Mouse (Mus musculus) Patski (cell line): ENCODE measurements around the gene Snx6. TPM values are rescaled to one million over a fixed set of nuclear protein-coding genes. Genes with fewer than 3 reads are reported as not detected.
A peak's percentile ranks its signal among the peaks of the same experiment; 100 is the strongest.
"Not testable (repeated sequence)": the region's sequence is repeated elsewhere in the genome, so short reads cannot be mapped to it uniquely, and the experiment has no call there.

Experiments used
- ATAC-seq: fragments of 100-300 bp; one replicate; pipeline ENCODE4 v1.8.0; 2021
- CTCF ChIA-PET: fragments of 350-600 bp; sonication (Branson Sonifier 250); formaldehyde crosslinking; loops from one replicate; lab custom pipeline; 2022; ENCODE audit warnings: inconsistent platforms; lab: Charles Lee
- POLR2A ChIA-PET: fragments of 350-600 bp; sonication (Branson Sonifier 250); formaldehyde crosslinking; loops from one replicate; lab custom pipeline; 2022; ENCODE audit warnings: antibody characterized with exemption, inconsistent platforms; lab: Charles Lee
- DNase-seq: peaks from one replicate; pipeline ENCODE4 v3.0.0-alpha.2; 2011; ENCODE audit warnings: low read depth, low spot score
- H3K27me3 ChIP-seq: fragments of 371-371 bp; one replicate; pipeline ENCODE4 v1.5.1; 2021
- CTCF ChIP-seq: fragments of 100-300 bp; IDR thresholded peaks from one replicate; pipeline ENCODE4 v1.5.1; 2021
- in situ Hi-C: fragments of 300-500 bp; cut with MboI; formaldehyde crosslinking; loops from 3 replicates; pipeline ENCODE4 v1.11.1; 2018; ENCODE audit warnings: low pct_unique_long_range_greater_than_20kb, mixed read lengths
- polyA plus RNA-seq: library from polyadenylated mRNA; unstranded; gene quantifications from one replicate; pipeline ENCODE4 v1.2.3, GENCODE M21; 2021

Gene Snx6
- polyA plus RNA-seq, 1 experiment from 2014 or later, result 114 TPM

DNA sequence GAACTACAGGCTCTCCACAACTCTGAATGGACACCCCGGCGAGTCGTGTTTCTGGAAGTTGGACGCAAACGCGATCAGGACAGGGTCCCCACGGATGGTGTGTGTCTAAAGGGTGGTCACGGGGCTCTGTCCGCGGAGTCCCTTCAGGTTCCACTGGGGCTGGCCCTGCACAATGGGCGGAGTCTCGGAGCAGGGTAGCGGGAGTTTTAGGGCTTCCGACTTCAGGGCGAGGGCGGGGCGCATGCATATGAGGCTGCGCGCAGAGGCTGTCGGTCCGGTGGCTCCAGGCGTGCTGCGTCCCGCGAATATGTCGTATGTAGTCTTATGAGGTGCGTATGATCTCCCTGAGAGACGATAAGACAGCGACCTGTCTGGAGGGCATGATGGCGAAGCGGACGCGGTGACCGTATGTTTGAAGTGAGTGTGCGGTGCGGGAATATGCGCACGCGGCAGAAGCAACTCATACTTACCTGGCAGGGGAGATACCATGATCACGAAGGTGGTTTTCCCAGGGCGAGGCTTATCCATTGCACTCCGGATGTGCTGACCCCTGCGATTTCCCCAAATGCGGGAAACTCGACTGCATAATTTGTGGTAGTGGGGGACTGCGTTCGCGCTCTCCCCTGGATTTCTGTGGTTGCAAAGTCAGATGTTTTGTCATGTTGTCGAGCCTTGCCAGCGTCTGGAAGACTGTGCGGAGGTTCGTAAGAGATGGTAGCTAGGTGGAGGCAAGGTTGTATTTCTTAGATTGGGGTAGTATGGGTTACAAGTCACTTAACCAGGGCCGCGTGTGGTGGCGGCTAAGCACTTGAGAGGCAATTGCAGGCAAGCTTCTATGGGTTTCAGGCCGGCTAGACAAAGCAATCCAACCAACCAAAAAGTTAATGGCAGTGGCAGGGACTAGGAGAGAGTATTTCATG, 66.1 kb downstream of the Snx6 start:
- H3K27me3 ChIP-seq, DNase-seq, POLR2A ChIA-PET, in situ Hi-C loops, CTCF ChIA-PET: not testable (repeated sequence)
- peak; percentile 19 for ATAC-seq

DNA sequence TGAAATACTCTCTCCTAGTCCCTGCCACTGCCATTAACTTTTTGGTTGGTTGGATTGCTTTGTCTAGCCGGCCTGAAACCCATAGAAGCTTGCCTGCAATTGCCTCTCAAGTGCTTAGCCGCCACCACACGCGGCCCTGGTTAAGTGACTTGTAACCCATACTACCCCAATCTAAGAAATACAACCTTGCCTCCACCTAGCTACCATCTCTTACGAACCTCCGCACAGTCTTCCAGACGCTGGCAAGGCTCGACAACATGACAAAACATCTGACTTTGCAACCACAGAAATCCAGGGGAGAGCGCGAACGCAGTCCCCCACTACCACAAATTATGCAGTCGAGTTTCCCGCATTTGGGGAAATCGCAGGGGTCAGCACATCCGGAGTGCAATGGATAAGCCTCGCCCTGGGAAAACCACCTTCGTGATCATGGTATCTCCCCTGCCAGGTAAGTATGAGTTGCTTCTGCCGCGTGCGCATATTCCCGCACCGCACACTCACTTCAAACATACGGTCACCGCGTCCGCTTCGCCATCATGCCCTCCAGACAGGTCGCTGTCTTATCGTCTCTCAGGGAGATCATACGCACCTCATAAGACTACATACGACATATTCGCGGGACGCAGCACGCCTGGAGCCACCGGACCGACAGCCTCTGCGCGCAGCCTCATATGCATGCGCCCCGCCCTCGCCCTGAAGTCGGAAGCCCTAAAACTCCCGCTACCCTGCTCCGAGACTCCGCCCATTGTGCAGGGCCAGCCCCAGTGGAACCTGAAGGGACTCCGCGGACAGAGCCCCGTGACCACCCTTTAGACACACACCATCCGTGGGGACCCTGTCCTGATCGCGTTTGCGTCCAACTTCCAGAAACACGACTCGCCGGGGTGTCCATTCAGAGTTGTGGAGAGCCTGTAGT, 76.4 kb downstream of the Snx6 start:
- ATAC-seq, result peak; percentile 40
- DNase-seq, POLR2A ChIA-PET, in situ Hi-C loops, CTCF ChIA-PET, H3K27me3 ChIP-seq: not testable (repeated sequence)

DNA sequence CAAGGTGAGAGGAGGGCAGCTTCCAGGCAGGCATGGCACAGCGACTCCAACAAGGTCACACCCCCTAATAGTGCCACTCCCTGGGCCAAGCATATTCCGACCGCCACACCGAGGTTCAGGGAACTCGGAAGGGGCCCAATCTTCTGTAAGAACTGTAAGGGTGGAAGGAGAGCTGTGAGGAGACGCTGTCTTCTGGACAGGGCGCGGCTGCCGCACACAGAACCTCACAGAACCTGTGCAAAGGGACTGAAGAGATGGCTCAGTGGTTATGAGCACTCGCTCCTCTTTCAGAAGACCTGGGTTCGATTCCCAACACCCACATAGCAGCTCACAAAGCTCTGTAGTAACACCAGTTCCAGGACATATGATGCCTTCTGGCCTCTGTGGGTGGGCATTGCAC, 78.0 kb downstream of the Snx6 start:
- POLR2A ChIA-PET, ATAC-seq: not testable (repeated sequence)

DNA sequence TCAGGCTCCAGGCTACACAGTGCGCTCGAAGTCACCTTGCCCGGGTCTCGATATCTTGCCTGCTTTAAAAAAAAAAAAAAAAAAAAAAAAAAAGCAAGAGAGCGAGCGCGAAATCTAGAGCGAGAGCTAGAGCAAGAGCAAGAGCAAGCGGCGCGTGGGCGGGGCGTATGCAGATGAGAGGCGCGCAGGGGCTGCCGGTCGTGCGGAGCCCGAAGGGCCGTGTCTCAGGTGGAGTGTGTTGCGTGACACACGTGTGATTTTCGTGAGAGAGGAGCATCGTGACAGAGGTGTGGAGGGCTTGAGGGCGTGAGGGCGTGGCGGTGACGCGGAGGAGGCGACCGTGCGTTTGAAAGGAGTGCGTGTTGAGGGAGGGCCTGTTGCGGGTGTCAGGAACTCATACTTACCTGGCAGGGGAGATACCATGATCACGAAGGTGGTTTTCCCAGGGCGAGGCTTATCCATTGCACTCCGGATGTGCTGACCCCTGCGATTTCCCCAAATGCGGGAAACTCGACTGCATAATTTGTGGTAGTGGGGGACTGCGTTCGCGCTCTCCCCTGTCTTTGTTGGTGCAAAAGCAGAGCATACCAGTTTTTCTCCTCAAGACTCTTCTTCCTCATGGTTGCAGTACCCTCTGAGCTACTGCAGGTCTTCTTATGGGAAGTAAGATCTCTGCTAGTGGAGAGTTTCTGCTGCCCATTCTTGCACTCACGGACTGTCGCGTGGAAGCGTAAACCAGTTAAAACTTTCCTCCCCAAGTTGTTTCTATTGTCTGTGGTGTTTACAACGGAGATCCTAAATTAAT, 81.5 kb downstream of the Snx6 start:
- in situ Hi-C loops, DNase-seq, H3K27me3 ChIP-seq, POLR2A ChIA-PET, CTCF ChIA-PET: not testable (repeated sequence)
- ATAC-seq, result peak; percentile 19

More for the DNA sequence above, 78.0 kb downstream of the Snx6 start:
- CTCF ChIA-PET, H3K27me3 ChIP-seq, DNase-seq, in situ Hi-C loops: not testable (repeated sequence)

DNA sequence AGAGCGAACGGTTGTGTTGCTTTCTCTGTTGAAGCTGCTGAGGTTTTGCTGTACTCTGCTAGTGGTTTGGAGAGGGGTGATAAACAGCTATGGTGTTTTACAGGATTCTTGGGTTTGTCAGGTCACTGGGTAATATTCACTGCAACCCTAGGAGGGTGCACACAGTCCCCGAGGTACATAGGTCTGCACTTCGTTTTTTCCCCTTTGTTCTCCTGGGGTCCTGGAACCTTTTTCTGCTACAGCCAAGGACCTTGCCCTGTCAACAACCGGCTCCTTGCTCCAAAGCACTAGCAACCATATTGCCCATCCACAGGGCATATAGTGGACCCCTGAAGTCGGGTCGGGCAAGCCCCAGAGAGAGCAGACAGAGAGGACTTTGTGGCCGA, 85.0 kb downstream of the Snx6 start:
- ATAC-seq, result peak; percentile 68
- H3K27me3 ChIP-seq, POLR2A ChIA-PET, CTCF ChIA-PET, DNase-seq, in situ Hi-C loops: not testable (repeated sequence)

DNA sequence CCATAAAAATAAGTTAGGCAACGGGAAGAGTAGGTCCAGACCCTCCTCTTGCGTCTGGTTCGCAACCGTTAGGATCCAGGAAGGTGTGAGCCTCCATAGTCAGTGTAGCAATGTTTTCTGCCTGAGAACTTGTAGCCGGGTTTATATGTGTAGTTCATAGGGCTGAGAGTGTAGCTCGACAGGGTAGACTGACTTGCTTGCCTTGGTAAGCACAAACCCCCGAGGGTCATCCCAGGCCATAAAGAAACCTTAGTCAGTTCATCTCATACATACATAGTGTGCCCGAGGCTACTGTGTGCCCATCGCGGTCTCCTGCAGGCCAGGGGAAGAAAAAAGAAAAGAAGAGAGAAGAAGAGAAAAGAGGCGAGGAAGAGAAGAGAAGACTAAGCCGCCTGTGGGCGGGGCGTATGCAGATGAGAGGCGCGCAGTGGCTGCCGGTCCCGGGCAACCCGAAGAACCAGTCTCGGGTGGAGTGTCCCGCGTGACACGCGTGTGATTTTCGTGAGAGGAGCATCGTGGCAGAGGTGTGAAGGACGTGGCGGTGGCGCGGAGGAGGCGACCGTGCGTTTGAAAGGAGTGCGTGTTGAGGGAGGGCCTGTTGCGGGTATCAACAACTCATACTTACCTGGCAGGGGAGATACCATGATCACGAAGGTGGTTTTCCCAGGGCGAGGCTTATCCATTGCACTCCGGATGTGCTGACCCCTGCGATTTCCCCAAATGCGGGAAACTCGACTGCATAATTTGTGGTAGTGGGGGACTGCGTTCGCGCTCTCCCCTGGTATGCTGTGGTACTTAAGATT, 85.6 kb downstream of the Snx6 start:
- ATAC-seq, result peak; percentile 10
- in situ Hi-C loops, POLR2A ChIA-PET: not testable (repeated sequence)

DNA sequence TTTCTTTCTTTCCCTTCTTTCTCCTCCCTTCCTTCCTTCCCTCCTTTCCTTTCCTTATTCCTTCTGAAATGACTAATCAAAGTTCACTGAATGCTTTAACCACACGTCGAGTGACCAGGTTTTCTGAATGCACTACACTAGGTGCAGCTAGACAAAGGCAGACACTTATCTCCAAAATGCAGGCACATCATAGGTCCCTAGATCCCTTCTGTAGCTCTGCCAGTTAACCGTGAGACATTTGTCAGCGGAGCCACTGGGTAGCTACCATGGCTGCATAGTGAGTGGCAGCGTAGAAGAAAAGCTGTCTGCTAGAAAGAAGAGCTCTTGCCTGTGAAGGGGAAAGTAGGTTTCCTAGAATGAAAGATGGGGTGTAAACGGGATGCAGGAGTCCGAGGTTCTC, 96.1 kb downstream of the Snx6 start:
- CTCF ChIA-PET, result no interaction called here
- TF ChIP-seq CTCF, result no peak
- no peaks in the 10 kb centered on the region for H3K27me3 ChIP-seq
- in situ Hi-C loops, result no loop called here
- no peak for ATAC-seq
- POLR2A ChIA-PET, result no interaction called here
- DNase-seq, result no peak

More for the DNA sequence above, 85.6 kb downstream of the Snx6 start:
- H3K27me3 ChIP-seq, CTCF ChIA-PET, DNase-seq: not testable (repeated sequence)

DNA sequence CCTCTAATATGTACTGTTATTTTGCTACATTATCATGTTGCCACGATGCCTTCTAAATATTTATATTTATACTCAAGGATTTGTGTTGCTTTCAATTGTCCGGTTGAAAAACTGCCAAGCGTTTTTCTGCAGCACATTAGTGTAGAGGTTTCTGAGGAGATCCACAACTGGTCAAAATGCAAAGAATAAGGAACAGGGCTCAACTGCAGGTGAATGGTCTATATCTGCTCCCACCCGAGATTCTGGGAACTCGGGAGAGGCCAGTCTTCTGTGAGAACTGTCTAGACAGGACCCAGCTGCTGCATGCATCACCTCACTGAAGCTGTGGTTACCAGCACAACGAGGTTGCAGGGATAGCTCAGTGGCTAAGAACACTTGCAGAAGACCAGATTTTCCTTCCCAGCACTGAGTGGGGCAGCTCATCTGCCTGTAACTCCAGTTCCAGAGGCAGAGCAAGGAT, 97.7 kb downstream of the Snx6 start:
- H3K27me3 ChIP-seq, result no peaks in the 10 kb centered on the region
- ATAC-seq, result peak; percentile 2
- TF ChIP-seq CTCF, result no peak
- in situ Hi-C loops, result no loop called here
- no peak for DNase-seq
- POLR2A ChIA-PET, result no interaction called here
- CTCF ChIA-PET, result no interaction called here

DNA sequence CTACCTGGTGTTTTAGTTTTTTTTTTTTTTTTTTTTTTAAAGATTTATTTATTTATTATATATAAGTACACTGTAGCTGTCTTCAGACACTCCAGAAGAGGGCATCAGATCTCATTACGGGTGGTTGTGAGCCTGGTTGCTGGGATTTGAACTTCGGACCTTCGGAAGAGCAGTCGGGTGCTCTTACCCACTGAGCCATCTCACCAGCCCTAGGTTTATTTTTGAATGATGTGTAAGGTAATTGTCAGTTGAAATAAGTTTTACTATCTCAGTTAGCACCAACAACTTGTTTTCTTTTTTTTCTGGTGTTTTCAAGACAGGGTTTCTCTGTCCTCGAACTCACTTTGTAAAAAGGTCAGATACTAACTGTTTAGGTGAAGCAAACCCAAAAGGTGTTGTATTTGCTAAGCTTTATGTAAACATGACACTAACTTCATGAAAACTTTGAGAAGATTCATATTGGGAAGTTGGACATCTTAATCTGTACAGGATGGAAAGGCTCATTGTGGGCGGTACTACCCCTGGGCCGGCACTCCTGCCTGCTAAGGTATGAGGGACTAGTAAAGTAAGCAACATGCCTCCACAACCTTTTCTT, 98.4 kb downstream of the Snx6 start:
- ATAC-seq (peak; percentile 52), DNase-seq (peak; percentile 7)
- peak; percentile 35 for TF ChIP-seq CTCF
- POLR2A ChIA-PET, result interaction anchor here (0.6 kb wide), 1 partner anchor 25 kb away, joined by 3 read pairs; no protein-coding TSS in a partner anchor
- in situ Hi-C loops, result no loop called here
- CTCF ChIA-PET, result no interaction called here
- no peaks in the 10 kb centered on the region for H3K27me3 ChIP-seq

Other genes starting within 250 kb of the Snx6 start
- 57.6 TPM for gene Sptssa, start 139.1 kb downstream of the Snx6 start, polyA plus RNA-seq
- 52.7 TPM for gene Eapp, start 99.8 kb downstream of the Snx6 start, polyA plus RNA-seq
- 223 TPM for gene Cfl2, start 67.2 kb upstream of the Snx6 start, polyA plus RNA-seq
- gene Gm20403, start 190.8 kb upstream of the Snx6 start, polyA plus RNA-seq, result 0.36 TPM
- gene Baz1a, start 218.6 kb upstream of the Snx6 start, polyA plus RNA-seq, result 20.4 TPM